In the genomic region with DNA sequence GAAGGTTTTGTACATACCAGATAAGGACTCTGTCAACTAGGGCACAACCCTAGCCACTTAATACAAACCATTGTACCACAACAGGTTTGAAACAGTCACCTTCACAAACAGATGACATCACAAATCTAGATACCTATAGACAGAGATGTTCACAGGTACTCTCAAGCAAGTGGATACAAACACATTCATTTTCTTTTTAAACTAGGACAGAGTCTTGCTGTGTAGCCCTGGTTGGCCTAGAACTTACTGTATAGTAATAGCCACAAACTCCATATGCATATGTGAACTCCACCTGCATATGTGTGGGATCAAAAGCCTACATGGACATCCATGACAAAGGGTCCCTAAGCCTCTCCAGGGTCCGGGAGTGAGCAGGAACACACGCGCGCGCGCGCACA, we compare ENCODE assay signal across 8 mouse cellular contexts. TPM values are rescaled to one million over a fixed set of nuclear protein-coding genes. Genes with fewer than 3 reads are reported as not detected.
A peak's percentile ranks its signal among the peaks of the same experiment; 100 is the strongest.
DNase-seq lines count a peak whose midpoint lies in the region; ATAC-seq and TF ChIP-seq lines count a peak whose summit lies in the region.

Gene Camsap3 (plus strand): TSS at position 301 of the 398 bp plus-strand sequence.

- H3K4me1 ChIP-seq in kidney, embryonic 15.5 days = peaks cover 12% of the 10 kb centered on the region
- no peaks in the 10 kb centered on the region for H3K4me1 ChIP-seq in cortical plate, adult 2 months (ENCODE audit: control insufficient read depth, insufficient read depth, low read length)
- H3K4me1 ChIP-seq in hindbrain, embryonic 16.5 days (ENCODE audit: control insufficient read depth, insufficient read depth, low read depth, low read length) = no peaks in the 10 kb centered on the region
- H3K4me1 ChIP-seq in liver, postnatal 0 days (ENCODE audit: insufficient read depth) = peaks cover 4% of the 10 kb centered on the region; the same call in 1 of the 2 replicates

- TF ChIP-seq EP300 in liver, postnatal 0 days (IDR thresholded peaks at IDR 0.05; ENCODE audit: low read depth) = no peak

- 4% methylated on average over 7 of the region's 7 CpGs for WGBS in kidney, embryonic 15.5 days
- 2% methylated on average over 7 of the region's 7 CpGs for WGBS in hindbrain, embryonic 16.5 days
- WGBS in liver, postnatal 0 days (ENCODE audit: insufficient replicate concordance) = 11% methylated on average over 7 of the region's 7 CpGs

- no peaks in the 10 kb centered on the region for H3K9me3 ChIP-seq in kidney, embryonic 15.5 days (replicated peaks)
- no peaks in the 10 kb centered on the region for H3K9me3 ChIP-seq in hindbrain, embryonic 16.5 days (ENCODE audit: control insufficient read depth, low read length)
- H3K9me3 ChIP-seq in liver, postnatal 0 days (ENCODE audit: low read length) = no peaks in the 10 kb centered on the region

- no peak for TF ChIP-seq CTCF in cortical plate, adult 2 months (IDR thresholded peaks at IDR 0.05; ENCODE audit: extremely low read depth, insufficient read depth, low read length)
- no peak for TF ChIP-seq CTCF in liver, postnatal 0 days (IDR thresholded peaks at IDR 0.05; ENCODE audit: low read depth)

- peak within 1 kb of the TSS; percentile 73 for H3K9ac ChIP-seq in kidney, embryonic 15.5 days
- peak within 1 kb of the TSS; percentile 88 for H3K9ac ChIP-seq in hindbrain, embryonic 16.5 days (ENCODE audit: low read depth, low read length)
- H3K9ac ChIP-seq in liver, postnatal 0 days (replicated peaks) = peak within 1 kb of the TSS; percentile 61

- peak within 1 kb of the TSS; percentile 82 for H3K27ac ChIP-seq in kidney, embryonic 15.5 days
- no peak within 1 kb of the TSS for H3K27ac ChIP-seq in cortical plate, adult 2 months (ENCODE audit: insufficient read depth, low read length)
- H3K27ac ChIP-seq in hindbrain, embryonic 16.5 days (ENCODE audit: low read depth, low read length) = peak within 1 kb of the TSS; percentile 85
- peak within 1 kb of the TSS; percentile 71 for H3K27ac ChIP-seq in liver, postnatal 0 days (ENCODE audit: low read depth)

- H3K27me3 ChIP-seq in kidney, embryonic 15.5 days = peaks cover 17% of the 10 kb centered on the region; the same call in 1 of the 2 replicates
- H3K27me3 ChIP-seq in hindbrain, embryonic 16.5 days (replicated peaks; ENCODE audit: control insufficient read depth, insufficient read depth, low read length) = no peaks in the 10 kb centered on the region
- H3K27me3 ChIP-seq in liver, postnatal 0 days (ENCODE audit: insufficient read depth, low read length) = peaks cover 10% of the 10 kb centered on the region; the same call in 1 of the 2 replicates

- TF ChIP-seq POLR2A in cortical plate, adult 2 months (IDR thresholded peaks at IDR 0.05; ENCODE audit: extremely low read depth, insufficient read depth, low read length) = no peak

- H3K4me2 ChIP-seq in kidney, embryonic 15.5 days = peak within 1 kb of the TSS; percentile 91
- H3K4me2 ChIP-seq in hindbrain, embryonic 16.5 days (ENCODE audit: low read length) = peak within 1 kb of the TSS; percentile 74
- H3K4me2 ChIP-seq in liver, postnatal 0 days (ENCODE audit: low read depth, low read length) = peak within 1 kb of the TSS; percentile 83

- H3K4me3 ChIP-seq in kidney, embryonic 15.5 days (replicated peaks) = peak within 1 kb of the TSS; percentile 78
- peak within 1 kb of the TSS; percentile 81 for H3K4me3 ChIP-seq in cortical plate, adult 2 months (ENCODE audit: insufficient read depth, low read length)
- peak within 1 kb of the TSS; percentile 65 for H3K4me3 ChIP-seq in hindbrain, embryonic 16.5 days (ENCODE audit: low read length)
- H3K4me3 ChIP-seq in liver, postnatal 0 days (ENCODE audit: low read depth, low read length) = peak within 1 kb of the TSS; percentile 71

- ATAC-seq in kidney, embryonic 15.5 days (replicated peaks; ENCODE audit: low FRiP score) = no peak
- ATAC-seq in hindbrain, embryonic 16.5 days = peak; percentile 0
- 0 out of 2 replicates have a peak, but pooled peaks have one; percentile 2 for ATAC-seq in liver, postnatal 0 days
- ATAC-seq in activated CD4-positive, CD25-positive, alpha-beta regulatory T cell, adult 4 months = no peak

- DNase-seq in kidney, adult 9 months = no peak
- DNase-seq in liver, postnatal 0 days = no peak
- no peak for DNase-seq in cerebellum, adult 11 months
- no peak for DNase-seq in adipocyte (ENCODE audit: low spot score)

- H3K36me3 ChIP-seq in kidney, embryonic 15.5 days = no peaks in the 10 kb centered on the region
- H3K36me3 ChIP-seq in hindbrain, embryonic 16.5 days (ENCODE audit: control insufficient read depth, insufficient read depth, low read length) = no peaks in the 10 kb centered on the region
- no peaks in the 10 kb centered on the region for H3K36me3 ChIP-seq in liver, postnatal 0 days (replicated peaks; ENCODE audit: insufficient read depth, low read length)

RNA-seq across cellular contexts. Expression of gene Camsap3, which starts in this region (rescaled TPM):
- polyA plus RNA-seq in kidney, embryonic 15.5 days (2015; fragmentation: Nextera tagmentation; extraction: Ambion mirVana) = 14.1 and 15.8 TPM in 2 replicates
- polyA plus RNA-seq in cortical plate, adult 2 months (2012; rRNA removed) = 30.2 and 32.4 TPM in 2 replicates
- 42.3 and 47.8 TPM in 2 replicates for polyA plus RNA-seq in hindbrain, embryonic 16.5 days (2015; fragmentation: Nextera tagmentation; extraction: Ambion mirVana)
- 2.4 and 2.6 TPM in 2 replicates for polyA plus RNA-seq in liver, postnatal 0 days (2015; fragmentation: Nextera tagmentation; extraction: Ambion mirVana)
- not detected for polyA plus RNA-seq in activated CD4-positive, CD25-positive, alpha-beta regulatory T cell, adult 4 months (2017; shearing (Covaris generic))

Comparison
In these comparisons a context has a peak if more than half of its experiments do, and no peak if none do; other contexts are left out.
1. ATAC-seq: peak in hindbrain, embryonic 16.5 days (single experiment) and liver, postnatal 0 days (single experiment); none in kidney, embryonic 15.5 days (single experiment) and activated CD4-positive, CD25-positive, alpha-beta regulatory T cell, adult 4 months (single experiment).
2. Peak in every context shown above with its lines, with median percentiles within 50 percentile points of each other: H3K4me2 ChIP-seq, H3K4me3 ChIP-seq and H3K9ac ChIP-seq.